ENCODE assay signal across 25 mouse cellular contexts in genomic region chr12:5155177-5155576, GRCm38 (mm10).
"Had no signal": no experiment of that assay in that cellular context is flagged by ENCODE, and none has a peak within 500 bp of the region (broad histone marks: within the 10 kb centered on the region; RNA-seq: fewer than 3 reads in every experiment).

No protein-coding gene starts in this region.

- H3K9me3 ChIP-seq: kidney, embryonic 15.5 days; limb, embryonic 10.5 days; limb, embryonic 13.5 days; liver, embryonic 12.5 days; liver, embryonic 15.5 days; lung, embryonic 15.5 days; megakaryocyte, embryonic 14.5 days; midbrain, embryonic 10.5 days; midbrain, embryonic 13.5 days; neural tube, embryonic 13.5 days had no signal

- H3K4me3 ChIP-seq: kidney, embryonic 15.5 days; limb, embryonic 10.5 days; limb, embryonic 13.5 days; liver, embryonic 12.5 days; liver, embryonic 15.5 days; lung, embryonic 15.5 days; megakaryocyte, embryonic 14.5 days; midbrain, embryonic 10.5 days; midbrain, embryonic 13.5 days; myocyte; neural tube, embryonic 13.5 days had no signal

- H3K9ac ChIP-seq: kidney, embryonic 15.5 days; limb, embryonic 13.5 days; liver, embryonic 12.5 days; liver, embryonic 15.5 days; lung, embryonic 15.5 days; midbrain, embryonic 13.5 days; neural tube, embryonic 13.5 days had no signal

- ATAC-seq: liver, embryonic 12.5 days; midbrain, embryonic 13.5 days; midbrain, embryonic 16.5 days had no signal

- H3K27me3 ChIP-seq: kidney, embryonic 15.5 days; limb, embryonic 13.5 days; liver, embryonic 12.5 days; liver, embryonic 15.5 days; lung, embryonic 15.5 days; megakaryocyte, embryonic 14.5 days; midbrain, embryonic 13.5 days; neural tube, embryonic 13.5 days had no signal

- H3K4me2 ChIP-seq: kidney, embryonic 15.5 days; limb, embryonic 13.5 days; liver, embryonic 12.5 days; liver, embryonic 15.5 days; lung, embryonic 15.5 days; midbrain, embryonic 13.5 days; neural tube, embryonic 13.5 days had no signal

- H3K27ac ChIP-seq: kidney, embryonic 15.5 days; limb, embryonic 10.5 days; limb, embryonic 13.5 days; liver, embryonic 12.5 days; liver, embryonic 15.5 days; lung, embryonic 15.5 days; midbrain, embryonic 10.5 days; midbrain, embryonic 13.5 days; neural tube, embryonic 13.5 days; stomach, postnatal 0 days had no signal

- DNase-seq: kidney, adult 11 months; kidney, adult 8-10 months; kidney, postnatal 10 days; kidney, postnatal 4 days; layer of hippocampus, adult 9-11 months; layer of hippocampus, postnatal 36 days; liver; lung, adult 18-20 months; lung, postnatal 10 days; lung, postnatal 36 days; retina, postnatal 1 day; thymus, postnatal 25 days had no signal

- H3K36me3 ChIP-seq: kidney, embryonic 15.5 days; limb, embryonic 10.5 days; limb, embryonic 13.5 days; liver, embryonic 12.5 days; liver, embryonic 15.5 days; lung, embryonic 15.5 days; midbrain, embryonic 10.5 days; midbrain, embryonic 13.5 days; neural tube, embryonic 13.5 days had no signal

- H3K4me1 ChIP-seq: kidney, embryonic 15.5 days; liver, embryonic 12.5 days; liver, embryonic 15.5 days; lung, embryonic 15.5 days; neural tube, embryonic 13.5 days had no signal
